Mouse (Mus musculus): Measurements from ENCODE around the gene Atp6v1f.

DNA sequence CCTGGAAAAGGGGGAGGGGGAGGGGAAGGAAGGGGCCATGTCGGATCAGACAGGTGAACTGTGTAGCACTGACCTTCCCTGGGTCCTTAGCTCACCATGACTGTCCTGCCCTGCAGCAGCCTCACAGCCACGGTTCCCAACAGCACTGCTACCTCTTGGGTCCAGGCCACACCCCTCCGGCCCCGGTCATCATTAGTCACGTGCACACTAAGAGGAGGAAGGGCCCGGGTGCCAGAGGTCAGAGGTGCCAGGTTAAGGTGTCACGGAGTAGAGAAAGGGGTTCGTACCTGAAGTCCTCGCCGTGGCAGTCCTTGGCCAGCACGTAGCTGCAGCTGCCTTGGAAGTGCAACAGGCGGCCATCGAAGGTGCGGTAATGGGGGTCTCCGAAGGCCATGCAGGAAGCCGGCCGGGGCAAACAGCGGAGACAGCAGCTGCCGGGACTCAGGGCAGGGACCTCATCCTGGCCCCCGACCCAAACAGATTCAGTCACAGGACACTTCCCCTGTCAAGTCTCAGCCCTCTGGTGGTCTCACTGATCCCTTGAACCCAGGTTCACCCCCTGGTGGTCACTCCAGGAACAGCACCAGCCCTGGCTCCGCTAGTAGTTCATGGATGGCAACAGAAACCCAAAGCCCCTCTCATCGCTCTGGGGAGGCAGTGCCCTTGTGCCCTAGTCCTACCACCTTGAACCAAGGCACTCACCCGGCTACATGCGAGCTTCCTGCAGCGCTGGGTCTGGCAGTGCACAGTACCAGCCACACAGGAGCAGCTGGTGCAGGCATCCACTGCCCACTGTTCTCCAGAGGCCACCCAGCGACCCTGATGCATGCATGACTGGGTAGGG lies 17.4 kb downstream of the Atp6v1f start:
- peak; percentile 92 for TF ChIP-seq CTCF (IDR thresholded peaks at IDR 0.05; ENCODE audit: insufficient read depth, low read length)
- TF ChIP-seq POLR2A (IDR thresholded peaks at IDR 0.05; ENCODE audit: borderline replicate concordance, extremely low read depth, low read depth, low read length): no peak
